Mouse (Mus musculus): ENCODE data around the gene Slc22a21.

DNA sequence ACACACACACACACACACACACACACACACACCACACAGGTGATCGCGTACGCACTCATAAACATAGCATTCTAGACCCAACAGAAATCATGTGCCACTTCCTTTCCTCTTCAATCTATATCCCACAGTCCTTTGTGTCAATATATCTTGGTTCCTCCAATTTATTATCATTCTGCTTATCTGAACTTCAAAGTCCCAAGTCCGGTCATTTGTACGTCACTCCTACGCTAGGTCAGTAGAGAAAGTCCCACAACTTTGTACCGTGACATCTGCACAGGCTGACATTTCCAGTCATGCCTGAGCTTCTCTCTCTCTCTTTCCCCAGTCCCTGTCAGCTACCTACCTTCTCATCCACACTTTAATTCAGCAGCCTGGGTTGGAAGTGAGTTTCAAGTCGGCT lies 71.4 kb downstream of the Slc22a21 start:
- TF ChIP-seq CTCF (IDR thresholded peaks at IDR 0.05; ENCODE audit: insufficient read depth, low read depth, low read length) (no peak), POLR2A (IDR thresholded peaks at IDR 0.05; ENCODE audit: insufficient read depth, low read depth, low read length) (no peak)

Measured in olfactory bulb, adult 2 months (tissue).